Mouse (Mus musculus) C2C12 (cell line): ENCODE results near the gene Kcnd3.

Source experiments
- CTCF ChIP-seq: IDR thresholded peaks from one replicate; pipeline ENCODE4 v1.5.1; 2011; ENCODE audit not compliant: control insufficient read depth, insufficient read depth, insufficient read length
- MAX ChIP-seq: IDR thresholded peaks from one replicate; pipeline ENCODE4 v1.6.1; 2011; ENCODE audit warnings: mild to moderate bottlenecking, control low read depth

DNA sequence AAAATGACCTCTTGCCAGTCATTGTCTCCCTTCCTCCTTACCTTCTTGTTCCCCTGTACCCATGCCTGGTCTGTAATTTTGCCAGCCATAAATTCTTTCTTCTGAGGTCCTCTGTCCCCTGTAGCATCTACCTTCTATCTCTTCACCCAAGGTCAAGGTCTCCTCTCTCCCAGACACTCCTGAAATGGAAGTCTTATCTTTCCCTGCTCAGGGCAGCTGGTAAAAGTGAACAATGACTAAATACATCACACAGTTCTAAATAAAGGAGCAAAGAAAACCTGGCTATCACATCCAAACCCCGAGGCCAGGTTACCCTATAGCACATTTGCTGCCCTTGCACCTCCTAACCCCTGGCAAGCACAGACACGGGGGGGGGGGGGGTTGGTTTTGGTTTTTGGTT lies 208.4 kb downstream of the Kcnd3 start:
- TF ChIP-seq MAX, result no peak
- TF ChIP-seq CTCF, result no peak
